Mouse (Mus musculus) limb, embryonic 12.5 days (tissue): ENCODE measurements at regions not wholly inside any gene's neighbourhood (a gene's known extent, or its start where the extent isn't known, plus 50 kb on each side); places are given as distances from the start of the nearest gene placed in this dataset.
A peak's percentile ranks its signal among the peaks of the same experiment; 100 is the strongest.

ENCODE experiments used
- ATAC-seq: fragments of 200-750 bp; cut with Nextera tagmentation; 2 replicates; pipeline ENCODE4 v1.8.0; 2017; ENCODE audit warnings: low read depth, moderate TSS enrichment; ENCODE audit not compliant: insufficient number of reproducible peaks, insufficient read depth, low FRiP score, low TSS enrichment
- H3K27ac ChIP-seq: fragments of 300-500 bp; sonication (generic); 2 replicates; pipeline ENCODE4 v1.5.1; 2016; ENCODE audit warnings: mild to moderate bottlenecking, moderate library complexity
- H3K27me3 ChIP-seq: fragments of 300-500 bp; sonication (generic); 2 replicates; pipeline ENCODE4 v1.6.1; 2016; ENCODE audit warnings: mild to moderate bottlenecking, moderate library complexity
- H3K36me3 ChIP-seq: fragments of 300-500 bp; sonication (generic); 2 replicates; pipeline ENCODE4 v1.6.1; 2016; ENCODE audit warnings: mild to moderate bottlenecking, moderate library complexity
- H3K4me1 ChIP-seq: fragments of 300-500 bp; sonication (generic); replicated peaks from 2 replicates; pipeline ENCODE4 v1.6.1; 2016
- H3K4me2 ChIP-seq: fragments of 300-500 bp; sonication (generic); 2 replicates; pipeline ENCODE4 v1.6.1; 2016; ENCODE audit warnings: mild to moderate bottlenecking, moderate library complexity
- H3K4me3 ChIP-seq: fragments of 300-500 bp; sonication (generic); replicated peaks from 2 replicates; pipeline ENCODE4 v1.5.1; 2016; ENCODE audit warnings: mild to moderate bottlenecking
- H3K9ac ChIP-seq: fragments of 300-500 bp; sonication (generic); replicated peaks from 2 replicates; pipeline ENCODE4 v1.6.1; 2016; ENCODE audit warnings: mild to moderate bottlenecking, moderate library complexity
- H3K9me3 ChIP-seq: fragments of 300-500 bp; sonication (generic); 2 replicates; pipeline ENCODE4 v1.6.1; 2016; ENCODE audit warnings: mild to moderate bottlenecking, moderate library complexity
- WGBS: fragments of 180-500 bp; shearing (Covaris S2); methylation state at CpG from one replicate; pipeline ENCODE4 v1.1.7; 2016; 5-methylcytosine and 5-hydroxymethylcytosine counted together

GRCm38 (mm10) chr13:44114856-44115255, 330.3 kb downstream of the Cd83 start:
- Histone ChIP-seq H3K4me3 (no peak overlapping the region), H3K9me3 (no peaks in the 10 kb centered on the region), H3K9ac (no peak overlapping the region), H3K4me2 (no peak overlapping the region), H3K4me1 (peaks cover 29% of the 10 kb centered on the region), H3K27ac (no peak overlapping the region), H3K36me3 (no peaks in the 10 kb centered on the region), H3K27me3 (0 out of 2 replicates have a peak, but pooled peaks cover 6% of the 10 kb centered on the region)
- no peak for ATAC-seq
- WGBS = 74% methylated on average over 5 of the region's 5 CpGs

GRCm38 (mm10) chr13:44117841-44118240, 333.3 kb downstream of the Cd83 start:
- Histone ChIP-seq H3K27ac (no peak overlapping the region), H3K9ac (no peak overlapping the region), H3K4me1 (peaks cover 46% of the 10 kb centered on the region), H3K36me3 (no peaks in the 10 kb centered on the region), H3K27me3 (0 out of 2 replicates have a peak, but pooled peaks cover 3% of the 10 kb centered on the region), H3K4me2 (no peak overlapping the region), H3K9me3 (no peaks in the 10 kb centered on the region), H3K4me3 (no peak overlapping the region)
- WGBS = 80% methylated on average over 9 of the region's 9 CpGs
- ATAC-seq = no peak

GRCm38 (mm10) chr13:44118846-44119245, 334.3 kb downstream of the Cd83 start:
- Histone ChIP-seq H3K27ac (no peak overlapping the region), H3K9ac (no peak overlapping the region), H3K36me3 (no peaks in the 10 kb centered on the region), H3K4me3 (no peak overlapping the region), H3K9me3 (no peaks in the 10 kb centered on the region), H3K4me1 (peaks cover 46% of the 10 kb centered on the region), H3K4me2 (no peak overlapping the region), H3K27me3 (0 out of 2 replicates have a peak, but pooled peaks cover 3% of the 10 kb centered on the region)
- 86% methylated on average over 6 of the region's 6 CpGs for WGBS
- no peak for ATAC-seq

GRCm38 (mm10) chr13:44121241-44121671, 336.7 kb downstream of the Cd83 start:
- no peak overlapping the region for H3K9ac ChIP-seq
- H3K27me3 ChIP-seq = 0 out of 2 replicates have a peak, but pooled peaks cover 3% of the 10 kb centered on the region
- no peak overlapping the region for H3K4me3 ChIP-seq
- H3K36me3 ChIP-seq = no peaks in the 10 kb centered on the region
- peak overlapping the region; percentile 31 for H3K4me2 ChIP-seq
- H3K27ac ChIP-seq = peak overlapping the region; percentile 78
- peaks cover 30% of the 10 kb centered on the region for H3K4me1 ChIP-seq
- no peaks in the 10 kb centered on the region for H3K9me3 ChIP-seq
- 0 out of 2 replicates have a peak, but pooled peaks have one; percentile 47 for ATAC-seq
- 8% methylated on average over 6 of the region's 8 CpGs for WGBS

GRCm38 (mm10) chr13:44121932-44122331, 337.4 kb downstream of the Cd83 start:
- ATAC-seq = no peak
- Histone ChIP-seq H3K4me2 (peak overlapping the region; percentile 31; the same call in 1 of the 2 replicates), H3K9ac (no peak overlapping the region), H3K27ac (0 out of 2 replicates have a peak overlapping the region, but pooled peaks have one; percentile 78), H3K9me3 (no peaks in the 10 kb centered on the region), H3K36me3 (no peaks in the 10 kb centered on the region), H3K4me1 (peaks cover 29% of the 10 kb centered on the region), H3K27me3 (0 out of 2 replicates have a peak, but pooled peaks cover 3% of the 10 kb centered on the region), H3K4me3 (no peak overlapping the region)
- 40% methylated on average over 7 of the region's 7 CpGs for WGBS

- H3K4me2 ChIP-seq = no peak overlapping the region
- H3K27me3 ChIP-seq = no peaks in the 10 kb centered on the region
- no peak for ATAC-seq
- H3K4me1 ChIP-seq = peaks cover 9% of the 10 kb centered on the region
- H3K9me3 ChIP-seq = no peaks in the 10 kb centered on the region
- 40% methylated on average over 10 of the region's 10 CpGs for WGBS
- H3K9ac ChIP-seq = no peak overlapping the region
- H3K27ac ChIP-seq = no peak overlapping the region
- H3K36me3 ChIP-seq = no peaks in the 10 kb centered on the region
- no peak overlapping the region for H3K4me3 ChIP-seq
These were observed 341.6 kb downstream of the Cd83 start for GRCm38 (mm10) chr13:44126198-44126597.

GRCm38 (mm10) chr13:44128506-44129274, 344.1 kb downstream of the Cd83 start:
- WGBS = 91% methylated on average over 16 of the region's 16 CpGs
- H3K4me3 ChIP-seq = no peak overlapping the region

GRCm38 (mm10) chr13:44131916-44132315, 347.3 kb downstream of the Cd83 start:
- 84% methylated on average over 5 of the region's 5 CpGs for WGBS

More at GRCm38 (mm10) chr13:44128506-44129274, 344.1 kb downstream of the Cd83 start:
- Histone ChIP-seq H3K36me3 (no peaks in the 10 kb centered on the region), H3K9ac (no peak overlapping the region), H3K27ac (no peak overlapping the region), H3K9me3 (no peaks in the 10 kb centered on the region), H3K4me2 (no peak overlapping the region), H3K4me1 (peaks cover 5% of the 10 kb centered on the region), H3K27me3 (no peaks in the 10 kb centered on the region)
- ATAC-seq = no peak

GRCm38 (mm10) chr13:44132510-44132909, 347.9 kb downstream of the Cd83 start:
- Histone ChIP-seq H3K27ac (no peak overlapping the region), H3K36me3 (no peaks in the 10 kb centered on the region), H3K4me3 (no peak overlapping the region), H3K9me3 (no peaks in the 10 kb centered on the region), H3K4me1 (peaks cover 7% of the 10 kb centered on the region), H3K4me2 (no peak overlapping the region), H3K9ac (no peak overlapping the region), H3K27me3 (0 out of 2 replicates have a peak, but pooled peaks cover 10% of the 10 kb centered on the region)
- 91% methylated on average over 4 of the region's 4 CpGs for WGBS
- ATAC-seq = no peak

More at GRCm38 (mm10) chr13:44131916-44132315, 347.3 kb downstream of the Cd83 start:
- Histone ChIP-seq H3K9me3 (no peaks in the 10 kb centered on the region), H3K27ac (no peak overlapping the region), H3K9ac (no peak overlapping the region), H3K36me3 (no peaks in the 10 kb centered on the region), H3K27me3 (0 out of 2 replicates have a peak, but pooled peaks cover 10% of the 10 kb centered on the region), H3K4me2 (no peak overlapping the region), H3K4me3 (no peak overlapping the region), H3K4me1 (peaks cover 7% of the 10 kb centered on the region)
- ATAC-seq = no peak

GRCm38 (mm10) chr13:44133436-44133835, 348.9 kb downstream of the Cd83 start:
- WGBS = 51% methylated on average over 9 of the region's 9 CpGs
- H3K4me1 ChIP-seq = peaks cover 7% of the 10 kb centered on the region
- H3K4me2 ChIP-seq = no peak overlapping the region
- no peak overlapping the region for H3K27ac ChIP-seq
- no peaks in the 10 kb centered on the region for H3K9me3 ChIP-seq
- 0 out of 2 replicates have a peak, but pooled peaks cover 10% of the 10 kb centered on the region for H3K27me3 ChIP-seq
- H3K9ac ChIP-seq = no peak overlapping the region
- ATAC-seq = no peak
- H3K36me3 ChIP-seq = no peaks in the 10 kb centered on the region
- no peak overlapping the region for H3K4me3 ChIP-seq

- WGBS = 82% methylated on average over 5 of the region's 5 CpGs
- peaks cover 7% of the 10 kb centered on the region; the same call in 1 of the 2 replicates for H3K9me3 ChIP-seq
- H3K27me3 ChIP-seq = no peaks in the 10 kb centered on the region
- H3K4me1 ChIP-seq = no peaks in the 10 kb centered on the region
- H3K36me3 ChIP-seq = no peaks in the 10 kb centered on the region
- no peak overlapping the region for H3K4me3 ChIP-seq
- H3K9ac ChIP-seq = no peak overlapping the region
- no peak overlapping the region for H3K4me2 ChIP-seq
- no peak overlapping the region for H3K27ac ChIP-seq
- no peak for ATAC-seq
These were observed 356.6 kb downstream of the Cd83 start for GRCm38 (mm10) chr13:44141181-44141580.
